ENCODE assay signal across 7 mouse cellular contexts in the genomic region with DNA sequence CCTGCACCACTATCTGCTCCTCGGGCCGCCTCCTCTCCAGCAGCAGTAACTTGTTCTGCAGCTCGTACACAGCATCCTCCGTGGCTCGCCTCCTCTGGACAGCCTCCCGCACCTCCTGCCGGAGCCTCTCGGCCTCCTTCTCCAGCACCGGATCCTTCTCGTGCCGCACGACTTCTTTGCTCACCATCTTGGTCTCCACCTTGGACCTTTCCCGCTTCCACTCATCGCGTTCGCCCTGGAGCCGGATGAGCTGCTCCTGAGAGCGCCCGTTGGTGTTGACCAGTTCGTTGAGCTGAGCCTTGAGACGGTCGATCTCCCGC. TPM values are rescaled to one million over a fixed set of nuclear protein-coding genes. Genes with fewer than 3 reads are reported as not detected.
DNase-seq lines count a peak whose midpoint lies in the region; ATAC-seq and TF ChIP-seq lines count a peak whose summit lies in the region.

No protein-coding gene starts in this region.

- peaks cover 4% of the 10 kb centered on the region; the same call in 1 of the 2 replicates for H3K9me3 ChIP-seq in lung, embryonic 14.5 days (ENCODE audit: low read depth, low read length)
- no peaks in the 10 kb centered on the region for H3K9me3 ChIP-seq in forebrain, embryonic 15.5 days
- no peaks in the 10 kb centered on the region for H3K9me3 ChIP-seq in limb, embryonic 15.5 days
- no peaks in the 10 kb centered on the region for H3K9me3 ChIP-seq in stomach, embryonic 15.5 days

- H3K4me1 ChIP-seq in lung, embryonic 14.5 days (ENCODE audit: insufficient read depth): peaks cover 11% of the 10 kb centered on the region
- H3K4me1 ChIP-seq in forebrain, embryonic 15.5 days: peaks cover 21% of the 10 kb centered on the region
- peaks cover 45% of the 10 kb centered on the region for H3K4me1 ChIP-seq in limb, embryonic 15.5 days
- peaks cover 21% of the 10 kb centered on the region for H3K4me1 ChIP-seq in stomach, embryonic 15.5 days

- no peak for TF ChIP-seq CTCF in lung, embryonic 14.5 days (IDR thresholded peaks at IDR 0.05; ENCODE audit: low read depth)

- H3K4me2 ChIP-seq in lung, embryonic 14.5 days: peak overlapping the region; percentile 70
- H3K4me2 ChIP-seq in forebrain, embryonic 15.5 days (replicated peaks): peak overlapping the region; percentile 30
- H3K4me2 ChIP-seq in limb, embryonic 15.5 days: peak overlapping the region; percentile 66
- peak overlapping the region; percentile 53 for H3K4me2 ChIP-seq in stomach, embryonic 15.5 days

- H3K36me3 ChIP-seq in lung, embryonic 14.5 days (ENCODE audit: insufficient read depth): 0 out of 2 replicates have a peak, but pooled peaks cover 4% of the 10 kb centered on the region
- H3K36me3 ChIP-seq in forebrain, embryonic 15.5 days: no peaks in the 10 kb centered on the region
- peaks cover 13% of the 10 kb centered on the region; the same call in 1 of the 2 replicates for H3K36me3 ChIP-seq in limb, embryonic 15.5 days
- H3K36me3 ChIP-seq in stomach, embryonic 15.5 days: 0 out of 2 replicates have a peak, but pooled peaks cover 8% of the 10 kb centered on the region

- ATAC-seq in lung, embryonic 14.5 days (ENCODE audit: insufficient read depth): no peak
- ATAC-seq in forebrain, embryonic 15.5 days (replicated peaks): no peak
- no peak for ATAC-seq in limb, embryonic 15.5 days (ENCODE audit: insufficient number of reproducible peaks, low FRiP score, low TSS enrichment, low read depth)
- ATAC-seq in stomach, embryonic 15.5 days (ENCODE audit: insufficient read depth, low FRiP score, low read depth): no peak

- peak overlapping the region; percentile 35 for H3K4me3 ChIP-seq in lung, embryonic 14.5 days (ENCODE audit: low read depth, low read length)
- H3K4me3 ChIP-seq in forebrain, embryonic 15.5 days: peak overlapping the region; percentile 23
- peak overlapping the region; percentile 35 for H3K4me3 ChIP-seq in limb, embryonic 15.5 days
- peak overlapping the region; percentile 30 for H3K4me3 ChIP-seq in stomach, embryonic 15.5 days (replicated peaks)

- peak overlapping the region; percentile 13; the same call in 1 of the 2 replicates for H3K9ac ChIP-seq in lung, embryonic 14.5 days
- no peak overlapping the region for H3K9ac ChIP-seq in forebrain, embryonic 15.5 days (replicated peaks)
- peak overlapping the region; percentile 36 for H3K9ac ChIP-seq in limb, embryonic 15.5 days
- no peak overlapping the region for H3K9ac ChIP-seq in stomach, embryonic 15.5 days

- H3K27me3 ChIP-seq in lung, embryonic 14.5 days (ENCODE audit: insufficient read depth, low read length): peaks cover 32% of the 10 kb centered on the region
- peaks cover 38% of the 10 kb centered on the region for H3K27me3 ChIP-seq in forebrain, embryonic 15.5 days
- H3K27me3 ChIP-seq in limb, embryonic 15.5 days: peaks cover 37% of the 10 kb centered on the region
- H3K27me3 ChIP-seq in stomach, embryonic 15.5 days (replicated peaks): peaks cover 22% of the 10 kb centered on the region

- DNase-seq in lung, embryonic 14.5 days: no peak
- no peak for DNase-seq in lung, postnatal 10 days
- DNase-seq in adrenal gland, postnatal 10 days: no peak
- no peak for DNase-seq in adrenal gland, adult 8-10 months

- no peak overlapping the region for H3K27ac ChIP-seq in lung, embryonic 14.5 days (ENCODE audit: low read depth)
- H3K27ac ChIP-seq in forebrain, embryonic 15.5 days (replicated peaks): no peak overlapping the region
- no peak overlapping the region for H3K27ac ChIP-seq in limb, embryonic 15.5 days
- no peak overlapping the region for H3K27ac ChIP-seq in stomach, embryonic 15.5 days

- 16% methylated on average over 23 of the region's 23 CpGs for WGBS in lung, embryonic 14.5 days
- 18% methylated on average over 23 of the region's 23 CpGs for WGBS in forebrain, embryonic 15.5 days
- WGBS in limb, embryonic 15.5 days: 12% methylated on average over 23 of the region's 23 CpGs
- WGBS in stomach, embryonic 15.5 days: 24% methylated on average over 23 of the region's 23 CpGs

RNA-seq across cellular contexts. Expression of a gene that starts 15.2 kb away (rescaled TPM):
- polyA plus RNA-seq in lung, embryonic 14.5 days (2014; fragmentation: Nextera tagmentation; extraction: Ambion mirVana): 4.4 and 4.8 TPM in 2 replicates
- 0.19 and 0.33 TPM in 2 replicates for polyA plus RNA-seq in forebrain, embryonic 15.5 days (2015; fragmentation: Nextera tagmentation; extraction: Ambion mirVana)
- 43.2 and 46.4 TPM in 2 replicates for polyA plus RNA-seq in limb, embryonic 15.5 days (2015; fragmentation: Nextera tagmentation; extraction: Ambion mirVana)
- polyA plus RNA-seq in stomach, embryonic 15.5 days (2015; fragmentation: Nextera tagmentation; extraction: Ambion mirVana): 9.8 and 17.0 TPM in 2 replicates
- total RNA-seq in adrenal gland, postnatal 10 days (2021): 1 to 10 TPM; 1.4 to 1.7 TPM
- 1 to 10 TPM; 1.0 to 2.4 (median 2.1) TPM for total RNA-seq in adrenal gland, adult 8-10 months (2022)

RNA-seq across cellular contexts. Expression of a gene that starts 23.9 kb away (rescaled TPM):
- 21.4 and 22.1 TPM in 2 replicates for polyA plus RNA-seq in lung, embryonic 14.5 days (2014; fragmentation: Nextera tagmentation; extraction: Ambion mirVana)
- 51.3 and 54.5 TPM in 2 replicates for polyA plus RNA-seq in forebrain, embryonic 15.5 days (2015; fragmentation: Nextera tagmentation; extraction: Ambion mirVana)
- polyA plus RNA-seq in limb, embryonic 15.5 days (2015; fragmentation: Nextera tagmentation; extraction: Ambion mirVana): 31.3 and 32.0 TPM in 2 replicates
- 33.6 and 38.1 TPM in 2 replicates for polyA plus RNA-seq in stomach, embryonic 15.5 days (2015; fragmentation: Nextera tagmentation; extraction: Ambion mirVana)
- 100 to 1,000 TPM; 177 to 242 TPM for total RNA-seq in adrenal gland, postnatal 10 days (2021)
- 100 to 1,000 TPM; 158 to 197 (median 185) TPM for total RNA-seq in adrenal gland, adult 8-10 months (2022)

RNA-seq across cellular contexts. Expression of a gene that starts 24.0 kb away (rescaled TPM):
- 64.1 and 66.7 TPM in 2 replicates for polyA plus RNA-seq in lung, embryonic 14.5 days (2014; fragmentation: Nextera tagmentation; extraction: Ambion mirVana)
- polyA plus RNA-seq in forebrain, embryonic 15.5 days (2015; fragmentation: Nextera tagmentation; extraction: Ambion mirVana): 81.5 and 91.7 TPM in 2 replicates
- polyA plus RNA-seq in limb, embryonic 15.5 days (2015; fragmentation: Nextera tagmentation; extraction: Ambion mirVana): 80.8 and 86.6 TPM in 2 replicates
- 74.8 and 78.3 TPM in 2 replicates for polyA plus RNA-seq in stomach, embryonic 15.5 days (2015; fragmentation: Nextera tagmentation; extraction: Ambion mirVana)
- 10 to 100 TPM; 17.8 to 24.4 TPM for total RNA-seq in adrenal gland, postnatal 10 days (2021)
- 10 to 100 TPM; 20.4 to 26.3 (median 23.6) TPM for total RNA-seq in adrenal gland, adult 8-10 months (2022)

RNA-seq across cellular contexts. Expression of a gene that starts 51.3 kb away (rescaled TPM):
- polyA plus RNA-seq in lung, embryonic 14.5 days (2014; fragmentation: Nextera tagmentation; extraction: Ambion mirVana): 85.7 and 89.8 TPM in 2 replicates
- polyA plus RNA-seq in forebrain, embryonic 15.5 days (2015; fragmentation: Nextera tagmentation; extraction: Ambion mirVana): 68.9 and 71.5 TPM in 2 replicates
- 108 and 109 TPM in 2 replicates for polyA plus RNA-seq in limb, embryonic 15.5 days (2015; fragmentation: Nextera tagmentation; extraction: Ambion mirVana)
- polyA plus RNA-seq in stomach, embryonic 15.5 days (2015; fragmentation: Nextera tagmentation; extraction: Ambion mirVana): 89.5 and 101 TPM in 2 replicates
- total RNA-seq in adrenal gland, postnatal 10 days (2021): 10 to 100 TPM; 63.3 to 64.9 TPM
- 10 to 100 TPM; 75.4 to 88.7 (median 83.0) TPM for total RNA-seq in adrenal gland, adult 8-10 months (2022)

RNA-seq across cellular contexts. Expression of a gene that starts 54.7 kb away (rescaled TPM):
- polyA plus RNA-seq in lung, embryonic 14.5 days (2014; fragmentation: Nextera tagmentation; extraction: Ambion mirVana): 30.9 and 35.2 TPM in 2 replicates
- polyA plus RNA-seq in forebrain, embryonic 15.5 days (2015; fragmentation: Nextera tagmentation; extraction: Ambion mirVana): 71.4 and 73.5 TPM in 2 replicates
- 36.4 and 38.3 TPM in 2 replicates for polyA plus RNA-seq in limb, embryonic 15.5 days (2015; fragmentation: Nextera tagmentation; extraction: Ambion mirVana)
- 26.8 and 31.8 TPM in 2 replicates for polyA plus RNA-seq in stomach, embryonic 15.5 days (2015; fragmentation: Nextera tagmentation; extraction: Ambion mirVana)
- 10 to 100 TPM; 26.5 to 34.4 TPM for total RNA-seq in adrenal gland, postnatal 10 days (2021)
- total RNA-seq in adrenal gland, adult 8-10 months (2022): 10 to 100 TPM; 47.7 to 69.4 (median 52.4) TPM

Comparison
In these comparisons a context has a peak if more than half of its experiments do, and no peak if none do; other contexts are left out.
1. H3K9ac ChIP-seq: peak in lung, embryonic 14.5 days (single experiment) and limb, embryonic 15.5 days (single experiment); none in forebrain, embryonic 15.5 days (single experiment) and stomach, embryonic 15.5 days (single experiment).
2. Peak in every context shown above with its lines, with median percentiles within 50 percentile points of each other: H3K4me2 ChIP-seq and H3K4me3 ChIP-seq.